Mouse (Mus musculus) embryo, embryonic 10 days (tissue): ENCODE results near the gene Lztfl1.
"Not testable (repeated sequence)": the region's sequence is repeated elsewhere in the genome, so short reads cannot be mapped to it uniquely, and the experiment has no call there.

Experiments used
- DNase-seq: peaks from one replicate; pipeline ENCODE4 v3.0.0-alpha.2; 2015; ENCODE audit warnings: low spot score

Lztfl1 gene

GRCm38 (mm10) chr9:123717186-123718008 is at the start of gene Lztfl1:
TSS of gene Lztfl1 (minus strand) at chr9:123717697.
- DNase-seq, result peak; percentile 100

GRCm38 (mm10) chr9:123766996-123767395 is 49.5 kb upstream of the Lztfl1 start:
- DNase-seq, result no peak

GRCm38 (mm10) chr9:123763771-123764170 is 46.3 kb upstream of the Lztfl1 start:
- DNase-seq, result no peak

GRCm38 (mm10) chr9:123762886-123763285 is 45.4 kb upstream of the Lztfl1 start:
- no peak for DNase-seq

- DNase-seq, result no peak
These were observed 43.3 kb upstream of the Lztfl1 start for GRCm38 (mm10) chr9:123760806-123761205.

- no peak for DNase-seq
These were observed 41.1 kb upstream of the Lztfl1 start for GRCm38 (mm10) chr9:123758645-123759044.

GRCm38 (mm10) chr9:123758156-123758555 is 40.7 kb upstream of the Lztfl1 start:
- DNase-seq, result no peak

GRCm38 (mm10) chr9:123757326-123757725 is 39.8 kb upstream of the Lztfl1 start:
- DNase-seq, result no peak

- no peak for DNase-seq
These were observed 39.3 kb upstream of the Lztfl1 start for GRCm38 (mm10) chr9:123756752-123757151.

GRCm38 (mm10) chr9:123754333-123754732 is 36.8 kb upstream of the Lztfl1 start:
- no peak for DNase-seq

- not testable (repeated sequence) for DNase-seq
These were observed 32.2 kb upstream of the Lztfl1 start for GRCm38 (mm10) chr9:123749687-123750086.

GRCm38 (mm10) chr9:123740799-123741198 is 23.3 kb upstream of the Lztfl1 start:
- DNase-seq, result no peak

GRCm38 (mm10) chr9:123734133-123734532 is 16.6 kb upstream of the Lztfl1 start:
- DNase-seq, result no peak

GRCm38 (mm10) chr9:123731271-123731670 is 13.8 kb upstream of the Lztfl1 start:
- no peak for DNase-seq

- DNase-seq, result no peak
These were observed 5.4 kb upstream of the Lztfl1 start for GRCm38 (mm10) chr9:123722737-123723493.

GRCm38 (mm10) chr9:123716301-123716700 is 1.2 kb downstream of the Lztfl1 start:
- no peak for DNase-seq

- no peak for DNase-seq
These were observed 4.4 kb downstream of the Lztfl1 start for GRCm38 (mm10) chr9:123713111-123713510.

GRCm38 (mm10) chr9:123709226-123709625 is 8.3 kb downstream of the Lztfl1 start:
- DNase-seq, result no peak

- DNase-seq, result no peak
These were observed 15.7 kb downstream of the Lztfl1 start for GRCm38 (mm10) chr9:123701822-123702221.

GRCm38 (mm10) chr9:123695634-123696302 is 21.7 kb downstream of the Lztfl1 start:
- no peak for DNase-seq

GRCm38 (mm10) chr9:123688227-123688626 is 29.3 kb downstream of the Lztfl1 start:
- DNase-seq, result no peak

GRCm38 (mm10) chr9:123686206-123686605 is 31.3 kb downstream of the Lztfl1 start:
- no peak for DNase-seq

- no peak for DNase-seq
These were observed 33.8 kb downstream of the Lztfl1 start for GRCm38 (mm10) chr9:123683704-123684103.
